Mouse (Mus musculus): Measurements from ENCODE around the gene Cdx2.

Cdx2 gene

DNA sequence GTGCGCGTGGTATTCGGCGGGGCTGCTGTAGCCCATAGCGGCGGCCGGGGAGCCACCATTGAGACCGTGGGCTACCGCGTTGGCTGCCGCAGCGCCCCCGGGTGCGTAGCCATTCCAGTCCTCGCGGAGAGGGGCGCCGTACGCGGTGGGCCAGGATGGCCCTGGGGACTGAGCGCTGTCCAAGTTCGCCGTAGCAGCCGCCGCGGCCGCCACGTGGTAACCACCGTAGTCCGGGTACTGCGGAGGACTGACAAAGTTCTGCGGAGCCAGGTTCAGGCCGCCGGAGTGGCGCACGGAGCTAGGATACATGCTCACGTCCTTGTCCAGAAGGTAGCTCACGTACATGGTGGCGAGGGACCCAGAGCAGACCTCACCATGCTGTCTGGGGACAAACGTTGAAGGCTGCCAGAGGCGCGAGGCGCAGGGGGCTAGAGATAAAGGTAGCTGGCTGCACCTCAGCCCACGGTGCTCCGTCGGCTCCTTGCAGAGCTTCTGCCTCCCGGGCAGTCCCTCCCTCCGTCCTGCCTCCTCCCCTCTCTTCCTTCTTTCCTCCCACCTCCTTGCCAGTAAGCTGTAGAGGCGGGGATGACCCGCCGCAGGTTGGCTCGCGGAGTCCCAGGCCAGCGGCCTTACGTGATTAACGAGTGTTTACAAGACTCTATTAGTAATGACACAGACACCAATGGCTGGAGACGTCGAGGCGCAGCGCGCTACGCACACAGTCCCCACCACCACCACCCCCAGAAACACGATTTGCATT, at the start of gene Cdx2:
Gene Cdx2 (minus strand): TSS at position 633 of the 760 bp plus-strand sequence.
- no peak for ATAC-seq (ENCODE audit: insufficient number of reproducible peaks, low FRiP score, low TSS enrichment)

DNA sequence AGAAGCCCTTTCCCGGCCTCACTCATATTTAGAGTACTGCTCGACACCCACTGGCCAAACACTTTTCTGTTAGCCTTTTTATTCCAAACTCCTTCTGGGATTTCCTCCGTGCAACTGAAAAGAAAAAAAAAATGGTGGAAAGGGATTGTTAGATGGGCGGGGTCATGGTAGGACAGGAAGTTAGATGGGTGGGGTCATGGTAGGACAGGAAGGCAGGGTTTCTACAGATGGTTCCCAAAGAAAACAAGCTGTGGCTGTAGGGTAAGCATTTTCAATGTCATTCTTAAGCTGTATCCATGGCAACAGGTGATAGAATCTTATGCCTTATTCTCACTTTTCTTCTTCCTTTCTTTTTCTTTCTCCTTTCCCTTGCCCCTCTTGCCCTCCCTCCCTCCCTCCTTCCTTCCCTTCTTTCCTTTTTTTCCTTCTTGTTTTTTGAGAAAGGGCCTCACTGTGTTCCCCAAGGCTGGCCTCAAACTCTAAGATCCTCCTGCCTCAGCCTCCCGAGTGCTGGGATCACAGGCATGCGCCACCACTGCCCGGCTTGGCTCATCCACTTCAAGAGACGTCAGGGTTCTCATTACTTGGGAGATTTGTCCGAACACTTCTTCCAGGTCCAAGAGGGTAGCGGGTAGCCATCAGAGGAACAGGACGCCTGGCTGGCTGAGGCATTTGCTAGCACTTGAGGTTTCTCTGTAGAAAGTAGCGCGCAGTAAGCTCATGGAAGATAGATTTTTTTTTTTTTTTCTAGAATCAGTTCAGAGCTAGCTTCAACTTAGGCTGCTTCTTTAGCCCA, 49.4 kb upstream of the Cdx2 start:
- ATAC-seq (ENCODE audit: insufficient number of reproducible peaks, low FRiP score, low TSS enrichment), result no peak

DNA sequence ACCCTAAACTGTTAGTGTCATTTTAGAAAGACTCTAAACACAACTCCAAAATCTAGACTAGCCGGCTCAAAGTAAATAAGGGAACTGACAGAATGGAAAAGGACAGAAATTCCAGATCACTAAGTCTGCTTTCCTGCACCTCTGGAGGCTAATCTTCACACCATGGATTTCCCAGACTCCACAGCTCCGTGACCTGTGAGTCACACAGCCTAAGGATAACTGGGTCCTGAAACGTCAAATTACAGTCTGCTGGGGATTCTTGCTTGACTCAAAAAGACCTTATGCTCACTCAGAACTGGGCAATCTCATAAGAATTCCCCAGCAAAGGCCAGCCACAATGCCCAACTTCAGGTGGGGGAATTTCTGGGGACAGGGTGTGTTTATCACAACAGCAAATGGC, 48.7 kb upstream of the Cdx2 start:
- no peak for ATAC-seq (ENCODE audit: insufficient number of reproducible peaks, low FRiP score, low TSS enrichment)

DNA sequence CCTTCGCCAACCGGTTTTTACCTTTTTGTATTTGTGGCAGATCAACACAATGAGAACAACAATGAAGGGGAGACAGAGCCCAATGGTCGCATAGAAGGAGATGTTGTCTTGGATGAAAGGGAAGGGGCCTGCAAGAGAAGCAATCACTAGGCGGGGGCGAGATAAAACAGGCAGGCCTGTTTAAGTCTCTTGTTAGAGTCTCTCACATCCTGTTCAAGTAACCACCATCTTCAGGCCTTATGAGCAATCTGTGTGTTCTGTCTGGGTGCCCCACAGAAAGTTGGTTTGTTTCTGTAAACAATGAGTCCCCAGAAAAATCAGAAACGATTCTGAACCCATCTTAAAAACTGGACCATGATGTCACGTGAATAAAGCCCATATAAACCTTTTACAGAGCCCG, 47.9 kb upstream of the Cdx2 start:
- no peak for ATAC-seq (ENCODE audit: insufficient number of reproducible peaks, low FRiP score, low TSS enrichment)

DNA sequence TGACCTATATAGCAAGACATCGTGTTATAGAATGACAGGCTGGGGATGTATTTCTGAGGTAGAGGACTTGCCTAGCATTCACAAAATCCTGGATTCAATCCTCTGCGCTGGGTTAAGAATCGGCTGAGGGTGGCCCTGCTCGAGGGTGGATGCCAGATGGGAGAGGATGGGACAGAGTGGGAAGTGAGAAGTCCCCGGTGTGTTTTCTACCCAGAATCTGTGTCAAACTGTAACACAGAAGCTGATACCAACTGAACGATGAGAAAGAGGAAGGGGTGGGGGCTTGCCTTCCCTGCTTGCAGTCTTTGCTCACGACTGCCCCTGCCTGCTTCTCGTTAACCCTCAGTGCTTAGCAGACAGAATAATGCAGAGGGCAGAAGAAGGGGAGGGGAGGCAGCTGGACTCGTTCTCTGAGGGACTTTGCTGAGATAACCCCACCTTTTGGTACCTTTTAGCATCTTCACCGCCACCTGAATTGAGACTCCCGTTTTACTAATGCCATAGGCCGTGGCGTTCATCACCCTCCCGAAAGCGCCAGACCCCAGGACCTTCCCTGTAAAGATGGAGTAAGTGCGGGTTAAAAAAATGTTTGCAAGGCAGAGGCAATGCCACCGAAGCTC, 47.2 kb upstream of the Cdx2 start:
- no peak for ATAC-seq (ENCODE audit: insufficient number of reproducible peaks, low FRiP score, low TSS enrichment)

DNA sequence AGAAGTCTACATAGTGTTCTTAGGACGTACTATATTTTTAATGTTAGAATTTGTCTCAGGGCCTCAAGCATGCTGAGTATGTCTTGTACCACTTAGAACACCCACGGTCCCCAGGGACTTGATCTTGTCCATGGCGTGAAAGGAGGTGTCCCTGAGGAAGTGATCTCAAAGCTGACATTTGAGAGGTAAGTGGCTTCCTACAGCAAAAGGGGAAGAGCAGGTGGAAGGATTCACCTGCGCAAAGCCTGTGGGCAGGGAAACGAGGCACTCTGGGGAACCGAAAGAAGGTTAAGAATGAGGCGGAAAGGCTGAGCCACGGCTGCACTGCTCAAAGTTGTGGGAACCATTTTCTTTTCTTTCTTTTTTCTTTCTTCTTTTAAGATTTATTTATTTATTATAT, 44.9 kb upstream of the Cdx2 start:
- ATAC-seq (ENCODE audit: insufficient number of reproducible peaks, low FRiP score, low TSS enrichment), result no peak

DNA sequence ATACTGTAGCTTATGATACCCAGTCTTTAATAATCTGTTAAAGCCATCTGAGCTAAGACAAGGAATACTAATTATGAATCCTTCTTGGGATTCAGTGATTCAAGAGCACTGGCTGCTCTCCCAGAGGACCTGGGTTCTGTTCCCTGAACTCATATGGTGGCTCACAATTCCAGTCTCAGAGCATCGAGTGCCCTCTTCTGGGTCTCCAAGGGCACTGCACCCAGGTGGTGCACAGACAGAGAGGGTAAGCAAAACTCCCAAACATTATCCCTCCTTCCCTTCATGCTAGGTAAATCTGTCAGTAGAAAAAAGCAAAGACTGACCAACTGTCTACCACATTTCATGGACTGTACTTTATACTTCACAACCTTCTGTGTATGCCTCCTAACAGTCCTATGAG, 38.9 kb upstream of the Cdx2 start:
- no peak for ATAC-seq (ENCODE audit: insufficient number of reproducible peaks, low FRiP score, low TSS enrichment)

DNA sequence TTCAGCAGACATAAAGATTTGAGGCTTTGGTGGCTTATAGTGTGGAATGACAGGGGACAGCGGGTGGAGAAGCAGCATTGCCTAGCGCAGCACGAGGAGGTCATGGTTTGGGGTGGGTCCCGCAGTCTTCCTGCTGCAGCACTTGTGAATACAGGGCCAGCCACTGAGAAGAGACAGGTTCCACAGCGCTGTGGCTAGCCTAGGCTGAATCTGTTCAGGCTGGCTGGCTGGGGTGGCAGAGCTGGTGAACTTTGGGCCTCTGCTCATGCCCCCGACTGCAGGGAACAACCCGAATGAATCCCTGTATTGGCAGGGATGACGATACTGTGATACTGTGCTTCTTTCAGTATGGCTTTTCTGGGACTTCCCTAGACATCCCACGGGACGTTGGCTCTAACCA, 36.8 kb upstream of the Cdx2 start:
- ATAC-seq (ENCODE audit: insufficient number of reproducible peaks, low FRiP score, low TSS enrichment), result no peak

DNA sequence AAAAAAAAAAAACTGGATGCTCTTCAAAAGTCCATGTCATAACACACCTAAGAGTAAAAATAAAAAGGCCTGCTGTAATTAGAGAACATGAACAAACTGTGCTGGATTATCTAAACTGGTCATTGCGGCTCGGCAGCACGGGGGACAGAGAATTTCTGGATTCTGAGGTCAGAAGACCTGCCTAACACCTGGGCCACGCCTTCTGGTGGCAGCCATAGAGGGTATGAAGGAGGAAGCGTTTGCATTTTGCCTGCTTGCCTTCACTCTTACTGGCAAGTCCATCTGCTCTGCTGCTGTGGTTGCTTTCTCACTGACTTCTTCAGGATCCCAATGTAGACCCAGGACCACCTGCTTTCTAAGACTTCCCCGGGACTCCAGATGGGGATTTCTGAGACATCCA, 35.8 kb upstream of the Cdx2 start:
- ATAC-seq (ENCODE audit: insufficient number of reproducible peaks, low FRiP score, low TSS enrichment), result no peak

DNA sequence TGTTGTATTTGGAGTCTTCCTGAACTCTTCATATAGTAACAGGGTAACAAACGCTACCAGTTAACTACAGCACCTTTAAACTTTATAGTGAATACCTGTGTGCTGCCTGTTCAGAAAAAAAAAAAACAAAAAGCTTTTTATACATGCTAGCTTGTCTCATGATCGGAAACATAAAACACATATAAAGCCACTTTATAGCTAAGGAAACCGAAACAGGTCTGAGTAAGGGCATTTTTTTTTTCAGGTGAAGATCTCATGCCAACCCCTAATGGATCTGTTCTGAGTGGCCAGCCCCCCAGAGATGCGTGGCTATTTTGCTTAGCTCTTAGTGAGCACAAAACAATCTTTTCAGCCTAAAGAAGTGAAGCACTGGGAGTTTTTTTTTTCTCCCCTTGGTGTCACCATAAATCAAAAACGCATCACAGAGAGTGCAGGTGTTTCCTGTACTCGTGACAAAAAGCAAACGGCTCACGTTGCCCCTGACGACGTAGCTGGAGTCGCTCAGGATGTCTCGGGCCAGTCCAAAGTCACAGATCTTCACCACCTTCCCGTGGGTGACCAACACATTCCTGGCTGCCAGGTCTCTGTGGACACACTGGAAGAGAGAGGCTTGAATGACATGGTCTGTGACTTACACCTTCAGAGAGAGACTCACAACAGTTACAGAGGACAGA, 33.8 kb upstream of the Cdx2 start:
- ATAC-seq (ENCODE audit: insufficient number of reproducible peaks, low FRiP score, low TSS enrichment), result no peak

DNA sequence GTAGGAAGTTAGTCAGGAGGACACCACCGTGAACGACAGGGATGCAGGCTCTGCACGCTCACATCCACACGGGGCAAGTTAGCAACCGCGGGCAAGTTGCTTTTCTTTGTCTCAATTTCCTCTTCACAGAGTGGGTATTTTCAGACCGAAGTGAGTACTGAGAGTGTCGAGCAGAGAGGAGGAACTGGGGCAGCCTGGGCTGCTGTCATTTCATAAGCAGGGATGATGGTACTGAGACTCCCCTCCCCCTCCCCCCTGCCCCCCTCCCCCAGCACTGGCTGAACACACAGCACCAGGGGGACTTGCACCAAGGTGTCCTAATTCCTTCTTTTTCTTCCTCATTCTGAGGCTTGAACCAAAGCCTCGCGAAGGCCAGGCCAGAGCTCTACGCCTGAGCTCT, 32.5 kb upstream of the Cdx2 start:
- ATAC-seq (ENCODE audit: insufficient number of reproducible peaks, low FRiP score, low TSS enrichment), result no peak

DNA sequence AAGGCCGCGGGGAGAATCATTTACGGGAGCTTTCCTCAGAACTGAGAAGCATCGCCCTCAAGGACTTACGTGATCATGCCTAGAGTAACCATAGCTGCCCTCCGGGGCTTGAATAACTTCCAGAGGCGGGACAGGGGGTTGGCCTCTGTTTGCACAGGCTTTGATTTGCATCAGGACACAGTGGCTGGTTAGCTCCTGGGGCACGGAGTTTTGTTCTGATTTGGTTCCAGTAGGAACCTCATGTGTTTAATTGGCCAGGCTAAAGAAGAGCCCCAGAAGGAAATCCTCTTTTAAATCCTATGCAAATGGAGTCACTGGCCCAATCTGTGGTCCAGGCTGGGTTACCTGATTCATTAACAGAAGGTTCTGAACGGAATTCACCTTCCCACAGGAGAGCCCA, 31.9 kb upstream of the Cdx2 start:
- ATAC-seq (ENCODE audit: insufficient number of reproducible peaks, low FRiP score, low TSS enrichment), result no peak

DNA sequence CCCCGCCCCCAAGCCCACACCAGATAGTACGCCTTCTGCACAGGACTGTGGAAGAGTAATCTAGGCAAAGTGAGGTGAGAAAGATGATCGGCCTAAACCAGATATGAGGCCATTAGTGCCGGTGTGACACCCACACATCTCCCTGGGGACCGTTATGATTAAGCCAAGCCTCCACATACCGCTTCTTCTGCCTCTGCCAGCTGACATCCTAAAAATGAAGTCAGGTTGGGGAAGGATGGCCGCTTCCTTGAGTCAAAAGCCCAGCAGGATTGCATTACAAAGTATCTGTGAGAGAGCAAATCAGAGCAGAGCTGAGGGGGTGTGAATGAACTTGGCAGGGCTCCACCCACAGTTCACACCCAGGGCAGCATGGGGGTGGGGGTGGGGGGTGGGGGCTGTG, 25.6 kb upstream of the Cdx2 start:
- no peak for ATAC-seq (ENCODE audit: insufficient number of reproducible peaks, low FRiP score, low TSS enrichment)

DNA sequence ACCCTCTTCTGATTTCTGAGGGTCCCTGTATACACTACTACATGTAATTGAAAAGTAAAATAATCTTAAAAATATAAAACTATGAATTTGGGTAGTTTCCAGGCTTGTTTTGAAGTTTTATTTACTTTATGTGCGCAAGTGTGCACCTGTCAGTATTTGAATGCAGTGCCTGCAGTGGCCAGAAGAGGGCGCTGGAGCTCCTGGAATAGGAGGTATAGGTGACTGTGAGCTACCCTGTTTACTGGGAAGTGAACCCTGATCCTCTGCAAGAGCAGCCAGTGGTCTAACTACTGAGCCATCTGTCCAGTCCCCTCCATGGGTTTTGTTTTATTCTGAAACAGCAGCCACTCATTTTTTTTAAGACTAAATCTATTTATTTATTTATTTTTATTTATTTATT, 24.5 kb upstream of the Cdx2 start:
- no peak for ATAC-seq (ENCODE audit: insufficient number of reproducible peaks, low FRiP score, low TSS enrichment)

DNA sequence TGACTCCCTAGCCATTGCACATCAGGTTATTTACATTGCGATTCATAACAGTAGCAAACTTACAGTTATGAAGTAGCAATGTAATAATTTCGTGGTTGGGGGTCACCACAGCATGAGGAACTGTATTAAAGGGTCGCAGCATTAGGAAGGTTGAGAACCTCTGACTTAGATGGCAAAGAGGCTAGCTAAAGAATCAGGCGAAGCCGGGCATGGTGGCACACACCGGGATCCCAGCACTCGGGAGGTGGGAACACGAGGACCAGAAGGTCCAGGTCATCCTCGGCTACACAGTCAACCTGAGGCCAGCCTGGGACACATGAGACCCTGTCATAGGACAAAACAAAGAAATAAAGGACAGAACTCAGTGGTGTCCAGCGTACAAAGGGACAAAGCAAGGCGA, 22.9 kb upstream of the Cdx2 start:
- ATAC-seq (ENCODE audit: insufficient number of reproducible peaks, low FRiP score, low TSS enrichment), result no peak

DNA sequence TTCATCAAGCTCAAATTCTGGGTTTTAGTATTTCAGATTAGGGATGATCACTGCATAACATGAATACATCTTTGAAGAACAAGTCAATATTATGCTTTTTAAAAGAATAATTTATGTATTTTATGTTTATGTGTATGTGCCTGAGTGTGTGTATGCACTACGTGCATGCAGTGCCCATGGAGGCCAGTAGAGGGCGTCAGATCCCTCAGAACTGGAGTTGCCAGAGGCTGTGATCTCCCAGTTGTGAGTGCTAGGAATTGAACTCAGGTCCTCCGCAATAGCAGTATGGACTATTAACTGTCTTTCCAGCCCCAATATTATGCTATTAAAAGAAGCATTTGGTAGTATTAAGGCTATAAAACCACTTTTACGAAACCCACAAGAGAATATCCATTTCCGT, 20.6 kb upstream of the Cdx2 start:
- no peak for ATAC-seq (ENCODE audit: insufficient number of reproducible peaks, low FRiP score, low TSS enrichment)

DNA sequence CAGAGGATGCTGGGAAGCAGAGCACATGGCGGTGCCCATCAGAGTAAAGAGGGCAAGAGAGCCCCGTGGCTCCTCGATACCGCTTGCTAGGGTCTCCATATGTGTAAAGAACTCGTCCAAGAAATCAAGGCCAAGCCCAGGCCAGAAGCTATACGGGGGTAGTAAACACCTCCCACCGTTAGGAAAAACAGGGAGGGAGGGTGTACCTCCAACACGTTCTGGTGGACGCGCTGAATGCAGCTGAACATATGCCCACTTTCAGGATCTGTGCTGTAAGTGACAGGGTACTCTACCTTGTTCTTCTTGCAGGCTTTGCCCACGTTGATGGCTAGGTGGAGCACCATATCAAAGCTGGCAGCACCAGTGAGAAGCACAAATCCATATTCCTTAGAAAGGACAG, 18.9 kb upstream of the Cdx2 start:
- no peak for ATAC-seq (ENCODE audit: insufficient number of reproducible peaks, low FRiP score, low TSS enrichment)

DNA sequence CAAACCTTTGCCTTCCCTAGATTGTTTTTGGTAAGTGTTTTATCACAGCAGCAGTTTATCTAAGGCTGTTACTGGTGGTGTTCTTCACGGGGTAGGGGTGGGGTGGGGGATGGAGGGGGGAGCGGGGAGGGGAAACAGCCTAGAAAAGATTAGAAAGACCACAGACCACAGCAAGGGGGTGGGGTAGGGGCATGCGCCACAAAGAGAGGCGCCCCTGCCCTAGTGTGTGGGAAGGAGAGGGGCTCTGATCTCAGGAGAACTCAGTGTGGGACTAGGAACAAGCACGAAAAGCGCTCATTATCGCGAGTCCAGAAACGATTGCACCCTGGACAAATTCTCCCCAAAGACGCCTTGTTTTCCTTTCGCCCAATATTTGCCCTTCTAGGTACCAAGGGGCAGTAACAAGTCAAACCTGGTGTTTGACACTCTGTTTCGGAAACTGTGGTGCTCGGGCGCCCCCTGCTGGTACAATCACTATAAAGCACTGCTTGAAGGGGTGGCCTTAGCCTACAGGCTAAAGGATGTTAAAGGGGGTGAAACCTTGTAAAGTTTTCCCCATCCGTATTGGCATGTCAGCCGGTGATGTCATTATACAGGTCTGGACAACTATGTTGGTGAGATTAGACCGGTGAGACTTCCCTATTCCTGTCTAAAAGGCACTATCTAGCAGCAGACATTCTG, 16.3 kb upstream of the Cdx2 start:
- peak; percentile 10; the same call in 1 of the 2 replicates for ATAC-seq (ENCODE audit: insufficient number of reproducible peaks, low FRiP score, low TSS enrichment)

DNA sequence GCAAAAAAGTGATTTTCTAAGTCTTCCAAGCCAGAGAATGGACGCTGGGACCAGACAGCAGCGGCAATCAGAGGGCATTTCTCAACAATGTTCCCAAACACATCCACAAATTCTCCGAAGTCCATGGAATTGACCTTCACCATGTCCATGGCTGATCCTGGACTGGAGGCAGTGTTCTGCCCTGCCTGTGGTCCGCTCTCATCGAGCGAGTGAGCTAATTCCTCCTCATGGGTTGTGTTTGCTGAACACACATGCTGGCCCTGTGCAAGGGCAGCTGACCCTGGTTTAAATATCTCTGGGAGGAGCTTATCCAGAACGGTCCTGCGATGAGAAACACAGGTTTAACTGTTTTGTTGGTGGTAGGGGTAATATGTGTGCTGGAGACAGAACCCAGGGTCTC, 15.1 kb upstream of the Cdx2 start, which contains the start of gene Urad:
Gene Urad (minus strand): TSS at position 258 of the 400 bp plus-strand sequence.
- ATAC-seq (ENCODE audit: insufficient number of reproducible peaks, low FRiP score, low TSS enrichment), result no peak

DNA sequence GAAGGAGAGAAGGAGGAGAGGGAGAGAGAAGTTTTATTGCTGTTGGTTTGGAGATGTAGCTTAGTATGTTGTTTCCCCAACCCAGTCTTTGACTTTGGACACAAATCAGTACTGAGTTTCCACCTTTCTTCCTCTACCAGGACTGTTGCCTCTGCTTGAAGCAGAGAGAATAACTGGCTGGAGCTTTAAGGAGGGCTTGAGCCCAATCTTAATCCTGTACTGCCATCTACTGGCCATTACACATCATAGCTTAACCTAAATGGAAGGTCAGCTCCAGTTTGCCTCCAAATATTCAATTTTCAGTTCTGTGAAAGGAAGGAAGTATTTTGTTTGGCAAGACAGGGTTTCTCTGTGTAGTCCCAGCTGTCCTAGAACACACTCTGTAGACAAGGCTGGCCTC, 12.6 kb upstream of the Cdx2 start:
- ATAC-seq (ENCODE audit: insufficient number of reproducible peaks, low FRiP score, low TSS enrichment), result 0 out of 2 replicates have a peak, but pooled peaks have one; percentile 70

Data from cerebellum, adult (tissue).